Comparison of ENCODE assay signal across 8 mouse cellular contexts in the genomic region with DNA sequence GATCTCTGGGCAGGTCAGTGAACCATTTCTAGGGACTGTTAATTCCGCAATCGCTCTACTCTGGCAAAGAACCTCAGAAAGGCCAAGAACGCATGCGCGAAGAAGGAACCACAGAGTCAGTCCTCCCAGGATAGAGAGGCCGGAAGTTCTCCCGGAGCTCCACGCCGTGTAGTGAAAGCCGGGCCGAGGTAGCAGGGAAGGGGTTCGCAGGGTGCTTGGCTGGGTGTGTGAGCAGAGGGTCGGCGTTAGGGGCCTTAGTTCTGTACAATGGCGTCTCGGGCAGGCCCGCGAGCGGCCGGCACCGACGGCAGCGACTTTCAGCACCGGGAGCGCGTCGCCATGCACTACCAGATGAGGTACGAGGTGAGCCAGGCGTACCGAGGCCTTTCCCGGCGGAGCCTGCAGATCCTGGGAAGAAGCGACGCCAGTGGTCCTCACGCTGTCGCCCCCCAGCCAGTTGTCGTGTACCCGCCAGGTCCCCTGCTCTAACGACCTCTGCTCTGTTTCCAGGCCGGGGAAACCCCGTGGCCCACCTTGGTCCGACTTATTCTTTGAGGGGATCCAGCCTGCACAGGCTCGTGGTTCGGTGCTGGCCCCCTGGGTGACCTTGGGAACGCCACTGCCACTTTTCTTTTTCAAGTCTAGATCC. TPM values are rescaled to one million over a fixed set of nuclear protein-coding genes. Genes with fewer than 3 reads are reported as not detected.
A peak's percentile ranks its signal among the peaks of the same experiment; 100 is the strongest.
DNase-seq lines count a peak whose midpoint lies in the region; ATAC-seq and TF ChIP-seq lines count a peak whose summit lies in the region.

Gene Jagn1, plus strand, starts transcription at position 128 of the 649 bp plus-strand sequence.

- peak within 1 kb of the TSS; percentile 95 for H3K4me3 ChIP-seq in E14TG2a.4 (replicated peaks; ENCODE audit: low read length)
- peak within 1 kb of the TSS; percentile 96 for H3K4me3 ChIP-seq in forebrain, embryonic 13.5 days
- peak within 1 kb of the TSS; percentile 98 for H3K4me3 ChIP-seq in liver, postnatal 0 days (ENCODE audit: low read depth, low read length)
- H3K4me3 ChIP-seq in neural tube, embryonic 14.5 days (ENCODE audit: low read depth, low read length), result peak within 1 kb of the TSS; percentile 74

- no peak for TF ChIP-seq CTCF in E14TG2a.4 (conservative IDR thresholded peaks at IDR 0.05; ENCODE audit: low read length)
- TF ChIP-seq CTCF in liver, postnatal 0 days (IDR thresholded peaks at IDR 0.05; ENCODE audit: low read depth), result no peak

- peak within 1 kb of the TSS; percentile 27 for H3K27ac ChIP-seq in forebrain, embryonic 13.5 days
- H3K27ac ChIP-seq in liver, postnatal 0 days (ENCODE audit: low read depth), result peak within 1 kb of the TSS; percentile 76
- H3K27ac ChIP-seq in neural tube, embryonic 14.5 days (ENCODE audit: low read depth, low read length), result peak within 1 kb of the TSS; percentile 70; the same call in 1 of the 2 replicates

- no peaks in the 10 kb centered on the region for H3K27me3 ChIP-seq in E14TG2a.4 (ENCODE audit: insufficient read depth, low read length)
- H3K27me3 ChIP-seq in forebrain, embryonic 13.5 days, result no peaks in the 10 kb centered on the region
- no peaks in the 10 kb centered on the region for H3K27me3 ChIP-seq in liver, postnatal 0 days (ENCODE audit: insufficient read depth, low read length)
- no peaks in the 10 kb centered on the region for H3K27me3 ChIP-seq in neural tube, embryonic 14.5 days (ENCODE audit: control insufficient read depth, insufficient read depth, low read length)

- no peaks in the 10 kb centered on the region for H3K9me3 ChIP-seq in E14TG2a.4 (ENCODE audit: low read length)
- H3K9me3 ChIP-seq in forebrain, embryonic 13.5 days (replicated peaks), result no peaks in the 10 kb centered on the region
- H3K9me3 ChIP-seq in liver, postnatal 0 days (ENCODE audit: low read length), result no peaks in the 10 kb centered on the region
- no peaks in the 10 kb centered on the region for H3K9me3 ChIP-seq in neural tube, embryonic 14.5 days (ENCODE audit: control insufficient read depth, low read length)

- peak within 1 kb of the TSS; percentile 95 for H3K4me2 ChIP-seq in forebrain, embryonic 13.5 days
- peak within 1 kb of the TSS; percentile 98 for H3K4me2 ChIP-seq in liver, postnatal 0 days (ENCODE audit: low read depth, low read length)
- peak within 1 kb of the TSS; percentile 76 for H3K4me2 ChIP-seq in neural tube, embryonic 14.5 days (ENCODE audit: low read depth, low read length)

- peak; percentile 96 for ATAC-seq in forebrain, embryonic 13.5 days
- ATAC-seq in liver, postnatal 0 days, result peak; percentile 90
- ATAC-seq in neural tube, embryonic 14.5 days (ENCODE audit: low read depth), result peak; percentile 94

- intact Hi-C loops in heart, postnatal 10 days (cut with DNase I), result no loop called here

- under 1% methylated on average over 45 of the region's 45 CpGs for WGBS in forebrain, embryonic 13.5 days
- under 1% methylated on average over 45 of the region's 45 CpGs for WGBS in large intestine, adult 2 months
- WGBS in liver, postnatal 0 days (ENCODE audit: insufficient replicate concordance), result under 1% methylated on average over 45 of the region's 45 CpGs
- under 1% methylated on average over 43 of the region's 45 CpGs for WGBS in neural tube, embryonic 14.5 days

- DNase-seq in c-Kit-positive CD71-positive TER-119-positive erythroid progenitor cells, embryonic 14.5 days (ENCODE audit: low spot score), result peak; percentile 95
- DNase-seq in heart, postnatal 10 days, result peak; percentile 95 to 97
- peak; percentile 97 for DNase-seq in large intestine, adult 2 months (ENCODE audit: low read depth, low spot score)
- peak; percentile 94 for DNase-seq in liver, postnatal 0 days
- DNase-seq in testis, postnatal 10 days (ENCODE audit: low spot score), result peak; percentile 90

- TF ChIP-seq EP300 in liver, postnatal 0 days (IDR thresholded peaks at IDR 0.05; ENCODE audit: low read depth), result no peak

- H3K36me3 ChIP-seq in E14TG2a.4 (ENCODE audit: insufficient read depth, low read length), result peaks cover 32% of the 10 kb centered on the region
- H3K36me3 ChIP-seq in forebrain, embryonic 13.5 days (ENCODE audit: poor library complexity, severe bottlenecking), result peaks cover 14% of the 10 kb centered on the region
- 0 out of 2 replicates have a peak, but pooled peaks cover 9% of the 10 kb centered on the region for H3K36me3 ChIP-seq in liver, postnatal 0 days (replicated peaks; ENCODE audit: insufficient read depth, low read length)
- peaks cover 8% of the 10 kb centered on the region for H3K36me3 ChIP-seq in neural tube, embryonic 14.5 days (ENCODE audit: control insufficient read depth, insufficient read depth, low read length)

- peak within 1 kb of the TSS; percentile 94 for H3K9ac ChIP-seq in forebrain, embryonic 13.5 days
- H3K9ac ChIP-seq in liver, postnatal 0 days (replicated peaks), result peak within 1 kb of the TSS; percentile 98
- peak within 1 kb of the TSS; percentile 81 for H3K9ac ChIP-seq in neural tube, embryonic 14.5 days (replicated peaks; ENCODE audit: low read depth, low read length)

- H3K4me1 ChIP-seq in E14TG2a.4 (replicated peaks; ENCODE audit: low read depth, low read length), result peaks cover 48% of the 10 kb centered on the region
- peaks cover 10% of the 10 kb centered on the region for H3K4me1 ChIP-seq in forebrain, embryonic 13.5 days
- peaks cover 17% of the 10 kb centered on the region for H3K4me1 ChIP-seq in liver, postnatal 0 days (ENCODE audit: insufficient read depth)
- peaks cover 8% of the 10 kb centered on the region for H3K4me1 ChIP-seq in neural tube, embryonic 14.5 days (ENCODE audit: control insufficient read depth, insufficient read depth, low read length)

RNA-seq across cellular contexts. Expression of gene Jagn1, which starts in this region (rescaled TPM):
- polyA plus RNA-seq in forebrain, embryonic 13.5 days (2015; fragmentation: Nextera tagmentation; extraction: Ambion mirVana), result 86.0 and 92.1 TPM in 2 replicates
- 10 to 100 TPM; 26.8 to 28.2 TPM for total RNA-seq in heart, postnatal 10 days (2021)
- 68.4 and 72.0 TPM in 2 replicates for polyA plus RNA-seq in large intestine, adult 2 months (2012; rRNA removed)
- polyA plus RNA-seq in liver, postnatal 0 days (2015; fragmentation: Nextera tagmentation; extraction: Ambion mirVana), result 49.2 and 49.9 TPM in 2 replicates
- polyA plus RNA-seq in neural tube, embryonic 14.5 days (2014; fragmentation: Nextera tagmentation; extraction: Ambion mirVana), result 91.1 and 96.4 TPM in 2 replicates

Comparison
In these comparisons a context has a peak if more than half of its experiments do, and no peak if none do; other contexts are left out.
1. Peak in every context shown above with its lines: DNase-seq, ATAC-seq, H3K4me3 ChIP-seq and H3K27ac ChIP-seq.